Mouse (Mus musculus) adrenal gland, adult (tissue): Measurements from ENCODE around the gene Mul1.

Source experiments
- DNase-seq, 2 experiments: peaks; one replicate each; pipeline ENCODE4 v3.0.0; 2022 to 2023; ENCODE audit warnings: low spot score in 1 of 2; ENCODE audit not compliant: inconsistent age in 2 of 2

Mul1 gene

DNA sequence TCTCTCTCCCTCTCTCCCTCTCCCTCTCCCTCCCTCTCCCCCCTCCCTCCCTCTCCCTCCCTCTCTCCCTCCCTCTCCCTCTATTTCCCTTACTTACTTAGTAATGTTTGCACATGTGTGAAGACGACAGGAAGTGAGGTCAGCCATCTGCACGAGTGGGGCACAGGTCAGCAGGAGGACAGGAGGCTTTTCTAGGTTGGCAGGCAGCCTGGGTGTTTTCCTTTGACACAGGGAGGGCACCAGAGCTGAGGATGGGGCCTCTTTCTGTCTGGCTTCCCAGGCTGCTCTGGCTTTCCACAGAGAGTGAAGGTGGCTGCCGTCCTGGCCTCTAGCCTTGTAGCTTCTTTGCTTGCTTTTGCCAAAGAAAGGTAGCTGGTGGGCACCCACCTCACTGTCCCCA lies 5.6 kb downstream of the Mul1 start:
- DNase-seq = no peak

DNA sequence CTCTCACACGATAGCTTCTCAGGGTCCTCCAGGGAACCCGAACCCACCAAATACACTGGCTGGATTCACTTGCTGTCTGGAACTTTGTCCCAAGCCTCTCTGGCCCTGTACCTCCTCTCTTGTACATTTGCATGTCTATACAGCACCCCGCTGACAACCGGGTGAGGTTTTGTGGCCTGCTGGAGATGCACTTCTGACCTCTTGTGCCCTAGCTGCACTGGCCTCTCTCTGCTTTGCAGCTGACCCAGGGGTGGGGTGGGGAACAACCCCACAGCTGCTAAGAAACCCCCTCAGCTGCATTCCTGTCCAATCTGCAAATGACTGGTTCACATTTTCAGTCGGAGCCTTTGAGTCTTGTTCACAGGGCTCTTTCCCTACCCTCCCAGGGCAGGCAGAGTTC lies 10.5 kb downstream of the Mul1 start:
- DNase-seq = no peak

DNA sequence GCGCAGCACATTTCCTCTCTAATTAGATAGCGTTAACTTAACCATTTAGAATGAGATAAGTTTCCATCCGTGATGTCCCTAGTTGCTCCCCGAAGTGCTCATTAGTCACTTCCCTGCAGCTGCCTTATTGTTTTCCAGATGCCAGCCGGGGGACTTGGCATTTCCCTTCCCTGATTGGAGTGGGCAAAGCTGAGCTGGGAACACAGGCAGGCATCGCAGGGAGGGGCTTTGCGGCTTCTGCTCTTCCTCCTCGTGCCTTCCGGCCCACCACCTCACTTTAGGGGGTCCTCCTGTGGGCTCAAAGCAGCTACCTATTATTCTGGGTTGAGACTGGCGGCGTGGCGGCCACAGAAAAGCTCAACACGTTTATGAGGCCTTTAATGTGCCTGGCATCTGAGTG lies 12.5 kb downstream of the Mul1 start:
- no peak for DNase-seq

DNA sequence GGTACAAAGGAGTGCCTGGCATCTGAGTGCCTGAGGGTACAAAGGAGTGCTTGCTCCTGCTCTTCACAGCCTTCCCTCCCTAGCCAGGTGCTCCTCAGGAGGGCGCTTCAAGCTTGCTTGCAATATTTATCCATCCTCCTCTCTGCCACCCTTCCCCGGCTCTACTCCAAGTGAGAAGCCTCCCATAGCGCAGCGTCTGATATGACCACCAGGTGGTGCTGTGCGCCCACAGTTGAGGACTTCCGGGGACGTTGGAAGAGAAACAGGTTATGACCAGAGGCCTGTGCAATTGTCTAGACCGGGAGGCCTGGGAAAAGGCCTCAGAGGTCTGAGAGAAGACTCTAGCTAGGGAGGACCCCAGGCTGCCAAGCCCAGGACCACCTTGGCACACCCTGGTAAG lies 12.9 kb downstream of the Mul1 start:
- DNase-seq = peak; percentile 88 to 97

DNA sequence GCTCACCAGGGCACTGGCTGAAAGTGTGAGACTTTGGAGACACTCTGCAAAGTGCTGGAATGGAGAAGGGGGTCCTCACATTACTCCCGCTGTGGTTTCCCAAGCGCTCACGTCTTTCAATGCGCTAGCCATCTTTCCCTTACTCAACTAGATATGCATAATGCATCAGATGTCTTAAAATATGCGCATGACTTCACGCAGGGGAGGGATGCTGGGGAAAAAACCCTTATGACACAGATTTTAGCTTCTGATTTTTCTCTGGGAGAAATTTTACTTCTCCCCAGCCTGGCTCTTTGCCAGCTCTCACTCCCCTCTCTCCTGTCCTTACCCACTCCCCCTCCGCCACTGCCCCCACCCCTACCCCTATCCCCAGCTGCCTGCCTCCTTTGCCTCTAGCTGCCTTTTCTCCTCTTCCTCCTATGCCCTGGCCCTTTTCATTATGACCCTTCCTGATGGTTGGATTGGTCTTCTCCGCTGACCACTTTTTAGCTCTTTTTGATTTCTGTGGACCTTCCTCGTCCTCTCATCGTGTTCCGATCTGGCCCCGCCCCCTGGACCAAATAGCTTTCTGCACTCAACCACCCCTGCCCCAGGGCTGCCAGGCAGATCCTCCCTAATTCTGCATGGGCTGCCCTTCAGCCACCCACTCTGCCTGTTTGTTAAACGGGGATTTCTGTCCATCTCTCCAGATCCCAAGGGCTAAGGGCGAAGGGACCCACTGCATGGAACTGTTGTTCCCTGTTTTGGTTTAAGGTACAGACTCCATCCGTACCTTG lies 13.5 kb downstream of the Mul1 start:
- no peak for DNase-seq

DNA sequence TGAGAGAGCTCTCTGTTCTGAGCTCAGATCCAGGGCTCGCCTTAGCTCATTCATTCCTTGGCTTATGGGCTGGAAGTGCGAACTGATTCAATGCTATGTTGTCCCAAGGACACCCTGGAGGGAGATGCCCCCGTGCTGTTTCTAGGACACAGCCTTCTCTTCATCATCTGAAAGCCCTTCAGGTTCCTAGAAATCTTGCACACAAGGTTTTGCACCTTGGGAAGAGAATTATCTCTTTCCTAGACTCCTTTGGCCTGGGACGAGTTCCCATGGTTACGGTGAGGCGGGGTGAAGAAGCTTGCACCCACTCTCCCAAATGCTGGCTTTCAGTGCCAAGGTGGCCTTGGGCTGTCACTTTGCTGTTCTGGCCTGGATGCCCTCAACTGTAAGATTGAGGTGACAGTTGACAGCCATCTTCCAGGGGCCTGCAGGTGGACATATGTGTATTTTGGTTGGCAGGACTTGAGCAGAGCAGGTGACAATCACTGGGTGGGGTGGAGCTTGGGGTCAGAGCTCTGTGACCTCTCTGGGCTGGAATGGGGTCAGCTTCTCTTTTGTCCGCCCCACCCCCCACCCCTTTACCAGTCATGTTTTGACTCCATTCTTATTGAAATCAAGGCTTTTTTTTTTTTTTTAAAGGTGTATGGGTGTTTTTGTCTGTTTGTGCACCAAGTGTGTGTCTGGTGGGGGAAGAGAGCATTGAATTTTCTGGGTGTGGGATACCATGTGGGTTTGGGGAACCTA lies 14.6 kb downstream of the Mul1 start:
- DNase-seq = no peak

DNA sequence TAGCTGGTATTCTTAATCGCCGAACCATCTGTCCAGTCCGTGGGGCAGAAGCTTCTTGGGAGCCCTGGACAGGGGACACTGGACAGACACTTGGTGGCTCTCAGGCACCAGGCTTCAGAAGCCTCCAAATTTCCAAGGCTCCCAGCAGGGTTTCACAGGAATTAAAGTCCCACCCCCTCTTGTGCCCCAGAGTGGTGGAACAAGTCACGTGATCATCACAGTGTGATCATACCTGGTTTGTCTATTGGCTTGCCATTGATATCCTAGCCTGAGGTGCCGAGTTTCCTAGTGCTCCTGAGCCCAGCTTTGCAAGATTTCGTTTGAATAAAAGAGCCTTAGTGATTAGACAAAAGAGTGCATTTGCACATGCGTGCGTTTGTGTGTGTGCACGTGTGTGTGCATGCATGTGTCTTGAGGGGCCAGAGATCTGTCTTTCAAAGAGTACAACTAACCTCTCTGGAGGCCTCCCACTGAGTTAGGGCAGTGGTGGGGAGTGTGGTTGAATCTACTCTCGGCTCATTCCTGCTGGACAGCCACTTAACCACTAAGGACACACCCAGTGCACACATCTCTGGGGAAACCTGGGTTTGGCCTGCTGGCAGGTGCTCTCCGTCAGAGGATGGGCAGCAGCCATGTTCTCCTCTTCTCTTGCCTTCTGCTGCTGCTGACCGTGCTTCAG lies 15.3 kb downstream of the Mul1 start:
- no peak for DNase-seq

DNA sequence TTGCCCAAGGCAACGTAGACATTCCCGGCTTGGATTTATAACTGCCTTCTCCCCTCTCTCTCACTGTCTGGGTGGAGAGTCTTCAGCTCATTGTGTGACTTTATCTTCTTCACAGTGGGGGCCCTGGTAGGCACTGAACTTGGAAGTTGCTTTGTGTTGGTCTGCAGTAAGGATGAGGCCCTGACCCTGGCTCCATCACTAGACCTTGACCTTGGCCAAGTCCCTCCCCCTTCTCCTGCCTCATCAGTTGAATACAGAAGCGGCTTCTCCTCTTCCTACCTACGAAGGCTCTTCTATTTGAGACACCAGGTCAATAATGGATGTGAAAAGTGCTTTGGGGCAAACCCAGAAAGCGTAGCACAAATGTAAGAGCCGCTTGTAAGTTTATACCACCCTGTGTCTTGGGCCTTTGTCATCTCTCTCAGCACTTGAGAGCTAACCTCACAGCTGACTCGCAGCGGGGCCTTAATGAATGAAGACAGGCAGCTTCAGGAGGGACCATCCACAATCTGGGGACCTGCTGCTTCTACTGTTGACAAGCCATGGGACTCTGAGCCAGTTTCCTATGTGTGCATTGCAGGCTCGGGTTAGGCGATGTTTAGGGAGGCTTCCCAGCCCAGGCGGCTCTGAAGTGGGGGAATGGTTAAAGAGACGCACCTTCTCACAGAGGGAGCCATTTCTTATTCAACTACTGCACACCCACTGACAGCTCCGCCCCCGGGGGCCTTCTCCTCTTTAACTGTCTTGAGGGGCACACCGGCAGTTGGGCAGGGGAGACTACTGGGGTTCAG lies 18.0 kb downstream of the Mul1 start:
- no peak for DNase-seq

DNA sequence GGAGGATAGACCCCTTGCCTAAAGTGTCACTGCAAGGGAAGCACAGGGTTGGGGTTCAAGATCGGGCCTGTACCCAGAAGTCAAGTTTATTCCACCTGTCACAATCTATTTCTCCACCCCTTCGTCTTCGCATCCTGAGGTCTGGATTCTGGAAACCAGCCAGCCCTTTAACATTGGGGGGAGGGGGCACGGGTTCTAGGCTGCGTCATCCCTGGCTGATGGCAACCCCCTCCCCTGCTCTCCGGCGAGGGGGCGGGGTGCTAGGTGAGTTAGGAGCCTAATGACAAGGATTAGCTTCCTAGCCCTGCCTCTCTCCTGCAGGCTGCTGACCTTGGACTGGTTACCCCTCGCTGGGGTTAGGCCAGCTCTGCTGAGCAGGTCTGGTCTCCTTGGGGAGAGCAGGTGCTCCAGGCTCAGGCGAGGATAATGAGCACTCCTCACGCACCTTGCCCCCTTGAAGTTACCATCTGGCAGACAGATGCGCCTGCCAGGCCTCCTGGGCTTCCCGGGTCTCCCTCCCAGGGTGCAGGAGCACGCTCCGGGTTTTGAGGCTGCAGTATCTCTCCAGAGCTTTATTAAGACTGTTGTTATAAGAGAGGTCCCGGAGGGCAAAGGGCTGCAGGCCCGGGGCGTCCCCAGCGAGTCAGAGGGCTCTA lies 18.8 kb downstream of the Mul1 start:
- no peak for DNase-seq

DNA sequence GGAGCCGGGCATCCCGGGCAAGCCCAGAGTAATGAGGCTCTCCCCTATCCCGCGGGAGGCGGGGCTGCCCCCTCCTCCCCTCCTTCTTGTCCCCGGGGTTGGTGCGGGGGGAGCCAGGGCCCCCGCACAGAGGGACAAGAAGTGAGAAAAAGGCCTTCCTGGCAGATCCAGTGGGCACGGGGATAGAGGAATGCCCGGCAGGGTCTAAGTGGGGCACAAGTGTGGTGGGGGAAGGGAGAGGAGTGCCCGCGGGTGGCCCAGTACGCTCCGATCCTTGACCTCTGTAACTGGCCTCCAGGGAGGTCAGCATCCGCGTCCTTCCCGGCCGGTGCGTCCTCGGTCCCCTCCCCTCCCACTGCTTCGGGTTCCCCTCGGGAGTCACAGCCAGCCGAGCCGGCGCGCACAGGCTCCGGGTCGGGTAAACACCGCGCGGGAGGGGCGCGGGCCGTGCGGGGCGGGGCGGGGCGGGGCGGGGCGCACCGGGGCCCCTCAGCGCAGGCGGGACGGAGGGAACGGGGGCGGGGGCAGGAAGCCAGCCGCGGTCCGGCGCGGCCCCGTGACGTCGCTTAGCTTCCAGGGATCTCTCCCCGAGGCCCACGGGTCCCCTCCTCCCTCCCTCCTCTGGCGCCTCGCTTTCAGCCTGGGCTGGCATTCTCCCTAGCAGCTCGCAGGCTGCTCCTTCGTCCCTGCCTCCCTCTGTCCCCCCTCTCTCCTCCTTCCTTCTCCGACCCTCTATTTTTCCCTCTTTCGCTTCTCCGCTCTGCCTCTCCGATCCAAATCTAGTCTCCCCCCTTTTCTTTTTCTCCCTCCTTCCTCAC lies 19.5 kb downstream of the Mul1 start, which contains the start of gene Camk2n1:
Gene Camk2n1 (plus strand): TSS at position 562 of the 818 bp plus-strand sequence.
- peak; percentile 90 to 95 for DNase-seq

DNA sequence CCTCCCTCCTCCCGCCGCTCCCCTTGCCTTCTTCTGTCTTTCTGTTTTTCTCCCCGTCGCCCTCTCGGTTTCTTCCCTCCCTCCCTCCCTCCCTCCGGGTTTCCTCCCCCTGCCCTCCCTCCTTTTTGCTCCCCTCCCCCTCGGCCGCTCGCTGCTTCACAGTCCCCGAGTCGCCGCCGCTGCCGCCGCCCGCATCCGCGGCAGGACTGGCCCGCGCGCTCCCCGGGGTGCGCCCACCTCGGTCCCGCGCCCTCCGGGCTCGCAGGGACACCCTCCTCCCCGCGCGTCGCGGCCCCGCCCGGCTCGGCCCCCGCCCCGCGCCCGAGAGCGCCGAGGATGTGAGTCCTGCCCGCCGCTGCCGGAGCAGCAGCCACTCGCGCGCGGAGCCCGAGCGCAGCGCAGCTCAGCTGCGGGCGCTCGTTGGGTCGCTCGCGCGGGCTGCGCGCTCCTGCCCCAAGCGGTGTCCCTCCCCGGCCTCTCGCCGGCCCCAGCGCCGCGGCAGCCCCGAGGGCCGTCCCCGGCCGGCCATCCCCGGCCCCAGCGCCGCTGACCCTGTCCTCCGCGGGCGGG lies 20.2 kb downstream of the Mul1 start:
- DNase-seq = peak; percentile 78 to 91

DNA sequence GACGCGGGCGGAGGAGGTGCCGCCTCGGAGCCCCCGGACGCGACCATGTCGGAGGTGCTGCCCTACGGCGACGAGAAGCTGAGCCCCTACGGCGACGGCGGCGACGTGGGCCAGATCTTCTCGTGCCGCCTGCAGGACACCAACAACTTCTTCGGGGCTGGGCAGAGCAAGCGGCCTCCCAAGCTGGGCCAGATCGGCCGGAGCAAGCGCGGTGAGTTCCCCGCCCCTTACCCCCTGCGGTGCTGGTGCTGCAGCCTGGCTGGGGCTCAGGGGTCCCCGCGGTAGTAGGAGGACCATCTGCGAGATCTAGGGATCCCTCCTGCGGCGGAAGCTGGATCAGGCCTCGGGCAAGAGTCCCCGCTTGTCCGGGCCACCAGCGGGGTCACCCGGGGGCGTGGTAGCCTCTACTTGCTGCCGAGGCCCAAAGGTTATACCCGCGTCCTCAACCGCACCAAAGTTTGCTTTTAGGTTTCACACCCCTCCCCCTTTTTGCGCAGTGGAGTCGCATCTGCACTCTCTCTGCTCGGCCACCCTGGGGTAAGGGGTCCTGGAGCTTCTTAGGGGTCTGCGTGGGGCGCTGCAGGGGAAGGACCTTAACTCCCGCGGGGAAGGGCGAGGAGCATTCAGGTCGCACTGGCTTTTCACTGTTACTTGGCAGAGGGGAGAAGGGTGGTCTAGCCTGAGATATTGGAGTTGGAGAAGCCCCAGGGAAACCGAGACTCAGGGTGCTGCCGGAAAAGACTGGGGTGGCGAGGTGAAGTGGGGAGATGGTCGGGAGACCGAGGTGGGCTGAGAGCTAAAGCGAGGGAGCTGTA lies 20.9 kb downstream of the Mul1 start:
- peak in 1 of 2 experiments; percentile 82 for DNase-seq

DNA sequence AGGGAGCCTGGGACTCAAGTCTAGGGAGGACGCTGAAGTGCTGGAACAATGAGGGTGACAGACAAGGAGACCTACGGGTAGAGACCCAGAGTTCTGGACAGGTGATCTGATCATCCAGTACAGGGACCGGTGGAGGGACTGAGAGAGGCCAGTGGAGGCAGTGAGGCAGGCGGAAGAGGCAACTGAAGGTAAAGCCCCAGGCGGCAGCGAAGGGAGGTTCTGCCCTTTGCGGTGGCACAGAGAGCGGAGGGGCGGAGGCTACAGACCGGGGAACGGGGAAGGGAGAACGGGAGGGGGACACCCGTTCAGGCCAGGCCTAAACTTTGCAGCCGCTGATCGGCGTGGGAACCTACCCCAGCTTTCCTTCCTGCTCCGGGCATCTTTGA lies 21.5 kb downstream of the Mul1 start:
- peak; percentile 48 to 74 for DNase-seq

DNA sequence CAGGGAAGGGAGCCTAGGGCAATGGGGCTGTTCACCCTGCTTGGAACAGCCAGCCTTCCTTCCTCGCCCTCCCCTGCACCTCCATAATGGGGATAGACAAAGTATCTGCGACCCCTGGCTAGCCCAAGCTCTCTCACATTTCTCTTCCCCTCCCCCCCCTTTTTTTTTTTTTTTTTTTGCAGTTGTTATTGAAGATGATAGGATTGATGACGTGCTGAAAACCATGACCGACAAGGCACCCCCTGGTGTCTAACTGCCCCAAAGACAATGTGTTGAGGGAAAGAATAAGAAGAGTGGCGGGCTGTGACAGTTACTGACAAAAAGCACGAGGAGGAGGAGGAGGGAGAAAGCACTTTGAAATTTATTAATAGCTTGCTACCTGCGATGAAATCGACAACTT lies 22.1 kb downstream of the Mul1 start:
- DNase-seq = no peak

DNA sequence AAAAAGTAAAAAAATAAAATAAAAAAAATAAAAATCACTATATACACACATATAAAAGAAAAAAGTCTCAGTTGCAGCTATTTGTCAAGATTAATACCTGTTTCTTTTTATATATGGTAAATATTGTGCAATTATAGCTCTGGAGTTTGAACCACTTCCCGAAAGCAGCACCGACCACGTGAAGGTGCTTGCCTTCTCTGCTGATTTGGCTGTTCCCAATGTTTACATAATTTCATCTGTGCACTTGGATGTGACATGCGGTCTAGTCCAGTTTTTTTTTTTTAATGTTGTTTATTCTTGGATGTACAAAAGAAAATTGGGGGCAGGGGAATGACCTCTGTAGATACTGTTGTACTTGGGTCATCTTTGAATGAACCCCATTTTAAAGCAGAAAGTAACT lies 22.6 kb downstream of the Mul1 start:
- no peak for DNase-seq

DNA sequence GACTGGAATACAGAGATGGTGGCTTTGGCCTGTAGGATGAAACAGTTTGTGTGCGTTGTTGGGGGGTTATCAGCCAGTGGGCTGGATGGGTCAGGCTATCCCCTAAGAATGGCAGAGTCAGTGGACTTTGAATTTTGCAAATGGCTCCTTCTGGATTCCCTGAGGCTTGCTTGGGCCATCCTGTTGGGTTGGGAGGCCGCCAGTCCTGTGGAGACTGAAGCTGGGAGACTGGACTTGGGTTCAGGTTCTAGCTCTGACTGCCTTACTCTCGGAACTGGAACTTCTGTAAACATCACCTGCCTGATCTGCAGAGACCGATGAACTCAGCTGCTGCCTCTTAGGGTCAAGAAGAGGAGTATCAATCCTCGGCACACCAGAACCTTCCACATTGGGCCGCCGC lies 23.7 kb downstream of the Mul1 start:
- no peak for DNase-seq

DNA sequence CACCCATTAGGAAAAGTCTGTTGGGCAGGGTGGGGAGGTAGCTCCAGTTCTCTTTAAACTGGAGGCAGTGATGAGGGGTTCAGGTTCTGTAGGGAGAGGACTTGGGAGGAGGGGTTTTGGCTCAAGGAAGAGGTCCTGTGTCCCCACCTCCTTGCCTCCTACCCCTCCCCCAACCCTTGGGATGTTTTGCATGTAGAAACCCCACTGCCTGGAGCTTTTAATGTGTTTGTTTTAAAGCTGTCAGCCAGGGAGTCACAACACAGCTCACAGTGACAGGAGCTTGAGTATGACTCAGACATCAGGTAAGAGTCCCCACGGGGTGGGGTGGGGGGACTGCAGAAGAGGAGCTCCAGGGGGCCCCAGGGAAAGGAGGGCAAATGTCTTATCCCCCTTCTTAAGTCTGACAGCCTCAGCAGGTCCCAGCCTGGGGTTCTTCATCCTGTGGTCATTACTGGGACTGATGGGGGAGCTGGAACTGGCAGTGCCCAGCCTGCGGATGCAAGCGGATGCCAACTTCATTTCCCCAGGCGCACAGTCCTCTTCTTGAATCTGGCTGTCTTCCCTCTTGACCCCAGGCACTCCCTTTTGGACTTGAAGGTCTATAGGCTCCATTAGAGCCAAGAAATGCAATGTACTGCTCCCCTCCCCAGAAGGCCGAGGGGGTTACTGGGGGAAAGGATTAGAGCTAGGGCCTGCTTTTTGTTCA lies 24.4 kb downstream of the Mul1 start:
- DNase-seq = no peak

DNA sequence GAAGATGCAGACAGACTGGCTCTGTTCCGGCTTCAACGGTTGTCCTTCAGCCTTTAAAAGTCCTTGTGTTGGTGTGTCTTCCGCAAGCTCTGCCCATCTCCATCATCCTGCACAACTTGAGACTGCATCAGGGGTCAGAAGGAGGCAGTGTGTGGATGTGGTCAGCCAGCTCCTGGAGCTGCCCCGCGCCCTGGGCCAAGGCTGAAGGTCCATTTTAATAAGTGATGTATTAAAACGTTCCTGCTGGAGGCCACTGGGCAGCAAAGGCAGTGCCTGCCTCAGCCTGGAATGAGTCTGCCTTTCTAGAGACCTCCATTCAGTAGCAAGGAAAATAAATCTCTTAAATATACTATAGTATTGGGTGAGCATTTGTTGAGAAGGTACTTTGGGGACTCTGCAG lies 25.3 kb downstream of the Mul1 start:
- no peak for DNase-seq
